Mouse (Mus musculus): Measurements from ENCODE around the gene Slc4a1. TPM values are rescaled to one million over a fixed set of nuclear protein-coding genes. Genes with fewer than 3 reads are reported as not detected.

Slc4a1 gene
- 0.04 TPM for polyA plus RNA-seq (2014; fragmentation: Illumina TruSeq; extraction: RNeasy Lipid Tissue Mini Kit (QIAGEN cat#74804); ENCODE audit: low read depth, low replicate concordance)

GRCm38 (mm10) chr11:102366103-102366502 lies at the start of gene Slc4a1:
Gene Slc4a1 (minus strand): TSS chr11:102366203.

GRCm38 (mm10) chr11:102407834-102408215 lies 41.8 kb upstream of the Slc4a1 start, which contains the start of gene Slc25a39:
Gene Slc25a39 (minus strand): TSS chr11:102407946.

GRCm38 (mm10) chr11:102393238-102393634 lies 27.2 kb upstream of the Slc4a1 start, which contains the start of gene Rundc3a:
Gene Rundc3a (plus strand): TSS chr11:102393403.

GRCm38 (mm10) chr11:102319410-102319792 lies 46.6 kb downstream of the Slc4a1 start, which contains the start of gene Ubtf:
Gene Ubtf (minus strand): TSS chr11:102319742.

Other genes with a start within 250 kb of the Slc4a1 start
- gene Nags, start 220.7 kb downstream of the Slc4a1 start, polyA plus RNA-seq (2014; fragmentation: Illumina TruSeq; extraction: RNeasy Lipid Tissue Mini Kit (QIAGEN cat#74804); ENCODE audit: low read depth, low replicate concordance): not detected
- gene Tmem101, start 209.8 kb downstream of the Slc4a1 start, polyA plus RNA-seq (2014; fragmentation: Illumina TruSeq; extraction: RNeasy Lipid Tissue Mini Kit (QIAGEN cat#74804); ENCODE audit: low read depth, low replicate concordance): 1.8 TPM
- gene Lsm12, start 180.9 kb downstream of the Slc4a1 start, polyA plus RNA-seq (2014; fragmentation: Illumina TruSeq; extraction: RNeasy Lipid Tissue Mini Kit (QIAGEN cat#74804); ENCODE audit: low read depth, low replicate concordance): 75.9 TPM
- gene G6pc3, start 176.6 kb downstream of the Slc4a1 start, polyA plus RNA-seq (2014; fragmentation: Illumina TruSeq; extraction: RNeasy Lipid Tissue Mini Kit (QIAGEN cat#74804); ENCODE audit: low read depth, low replicate concordance): 7.8 TPM
- 0.43 TPM for gene Hdac5, start 136.0 kb downstream of the Slc4a1 start, polyA plus RNA-seq (2014; fragmentation: Illumina TruSeq; extraction: RNeasy Lipid Tissue Mini Kit (QIAGEN cat#74804); ENCODE audit: low read depth, low replicate concordance)
- gene BC030867, start 117.3 kb downstream of the Slc4a1 start, polyA plus RNA-seq (2014; fragmentation: Illumina TruSeq; extraction: RNeasy Lipid Tissue Mini Kit (QIAGEN cat#74804); ENCODE audit: low read depth, low replicate concordance): 2.6 TPM
- gene Asb16, start 97.5 kb downstream of the Slc4a1 start, polyA plus RNA-seq (2014; fragmentation: Illumina TruSeq; extraction: RNeasy Lipid Tissue Mini Kit (QIAGEN cat#74804); ENCODE audit: low read depth, low replicate concordance): 0.07 TPM
- gene Tmub2, start 81.3 kb downstream of the Slc4a1 start, polyA plus RNA-seq (2014; fragmentation: Illumina TruSeq; extraction: RNeasy Lipid Tissue Mini Kit (QIAGEN cat#74804); ENCODE audit: low read depth, low replicate concordance): 6.2 TPM
- 3.8 TPM for gene Atxn7l3, start 69.6 kb downstream of the Slc4a1 start, polyA plus RNA-seq (2014; fragmentation: Illumina TruSeq; extraction: RNeasy Lipid Tissue Mini Kit (QIAGEN cat#74804); ENCODE audit: low read depth, low replicate concordance)
- 10.9 TPM for gene Ubtf, start 46.5 kb downstream of the Slc4a1 start, polyA plus RNA-seq (2014; fragmentation: Illumina TruSeq; extraction: RNeasy Lipid Tissue Mini Kit (QIAGEN cat#74804); ENCODE audit: low read depth, low replicate concordance)
- gene Rundc3a, start 27.2 kb upstream of the Slc4a1 start, polyA plus RNA-seq (2014; fragmentation: Illumina TruSeq; extraction: RNeasy Lipid Tissue Mini Kit (QIAGEN cat#74804); ENCODE audit: low read depth, low replicate concordance): 0.38 TPM
- 62.6 TPM for gene Slc25a39, start 41.7 kb upstream of the Slc4a1 start, polyA plus RNA-seq (2014; fragmentation: Illumina TruSeq; extraction: RNeasy Lipid Tissue Mini Kit (QIAGEN cat#74804); ENCODE audit: low read depth, low replicate concordance)
- 1.5 TPM for gene Grn, start 64.1 kb upstream of the Slc4a1 start, polyA plus RNA-seq (2014; fragmentation: Illumina TruSeq; extraction: RNeasy Lipid Tissue Mini Kit (QIAGEN cat#74804); ENCODE audit: low read depth, low replicate concordance)
- gene Fam171a2, start 81.5 kb upstream of the Slc4a1 start, polyA plus RNA-seq (2014; fragmentation: Illumina TruSeq; extraction: RNeasy Lipid Tissue Mini Kit (QIAGEN cat#74804); ENCODE audit: low read depth, low replicate concordance): not detected
- gene Itga2b, start 103.9 kb upstream of the Slc4a1 start, polyA plus RNA-seq (2014; fragmentation: Illumina TruSeq; extraction: RNeasy Lipid Tissue Mini Kit (QIAGEN cat#74804); ENCODE audit: low read depth, low replicate concordance): not detected
- gene Gpatch8, start 190.2 kb upstream of the Slc4a1 start, polyA plus RNA-seq (2014; fragmentation: Illumina TruSeq; extraction: RNeasy Lipid Tissue Mini Kit (QIAGEN cat#74804); ENCODE audit: low read depth, low replicate concordance): 20.4 TPM
- gene Gm11627, start 213.3 kb upstream of the Slc4a1 start, polyA plus RNA-seq (2014; fragmentation: Illumina TruSeq; extraction: RNeasy Lipid Tissue Mini Kit (QIAGEN cat#74804); ENCODE audit: low read depth, low replicate concordance): 0.49 TPM
- gene Fzd2, start 238.2 kb upstream of the Slc4a1 start, polyA plus RNA-seq (2014; fragmentation: Illumina TruSeq; extraction: RNeasy Lipid Tissue Mini Kit (QIAGEN cat#74804); ENCODE audit: low read depth, low replicate concordance): 0.32 TPM